Comparison of ENCODE assay signal across 8 mouse cellular contexts in the genomic region with DNA sequence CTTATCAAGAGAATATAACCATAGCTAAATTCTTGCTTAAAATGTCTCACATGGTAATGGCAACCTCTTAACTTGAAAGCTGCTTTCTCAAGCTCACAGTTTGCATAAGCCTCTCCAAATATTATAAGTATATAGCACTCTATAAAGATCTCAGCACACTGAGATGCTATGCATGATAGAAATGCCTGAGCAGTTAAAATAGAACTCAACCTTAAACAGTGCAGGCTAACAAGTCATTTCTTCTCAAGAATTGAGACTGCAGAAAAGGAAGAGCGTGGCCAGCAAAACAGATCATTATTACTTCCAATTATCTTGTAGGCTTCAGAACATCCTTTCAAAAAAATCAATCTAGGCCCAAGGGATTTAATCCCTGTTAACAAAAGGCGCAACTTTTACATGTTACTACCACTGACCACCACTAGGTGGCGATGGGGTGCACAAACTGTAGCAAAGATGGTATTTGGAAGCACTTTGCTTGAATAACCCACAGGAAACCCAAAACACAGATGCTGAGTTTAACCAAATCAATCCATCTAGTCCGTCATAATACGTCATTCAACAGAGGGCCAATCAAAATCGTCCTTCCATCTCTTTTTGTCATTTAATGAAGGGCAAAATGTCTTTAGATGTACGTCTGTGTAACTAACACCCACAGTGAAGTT.
DNase-seq lines count a peak whose midpoint lies in the region; ATAC-seq lines count a peak whose summit lies in the region.

No protein-coding gene starts in this region.

- no peak overlapping the region for H3K27ac ChIP-seq in liver, embryonic 11.5 days (ENCODE audit: low read depth, low read length)

- no peak overlapping the region for H3K4me2 ChIP-seq in liver, embryonic 11.5 days

- no peak overlapping the region for H3K4me3 ChIP-seq in liver, embryonic 11.5 days (ENCODE audit: low read depth, low read length)

- DNase-seq in liver, result peak; percentile 56
- DNase-seq in liver, embryonic 11.5 days (ENCODE audit: low spot score), result no peak
- DNase-seq in MN1 (ENCODE audit: low spot score), result peak; percentile 77
- DNase-seq in cerebellum, postnatal 14 days, result peak; percentile 76 to 81
- peak; percentile 31 to 49 for DNase-seq in left cerebral cortex, postnatal 10 days (ENCODE audit: extremely low spot score in 1 of 2, low spot score in 2 of 2)

- no peaks in the 10 kb centered on the region for H3K27me3 ChIP-seq in liver, embryonic 11.5 days (replicated peaks; ENCODE audit: control insufficient read depth, insufficient read depth, low read length)

- intact Hi-C loops in left cerebral cortex, postnatal 10 days (cut with DNase I), result loop anchor here (1.0 kb wide), 1 partner anchor 117 kb away; a partner anchor contains a TSS

- WGBS in liver, embryonic 11.5 days, result 23% methylated on average over 7 of the region's 7 CpGs

- no peaks in the 10 kb centered on the region for H3K9me3 ChIP-seq in liver, embryonic 11.5 days (ENCODE audit: control insufficient read depth, low read length)

- ATAC-seq in liver, embryonic 11.5 days (replicated peaks; ENCODE audit: low FRiP score), result no peak
- ATAC-seq in granulocyte monocyte progenitor cell, adult 5-6 weeks (replicated peaks; ENCODE audit: poor library complexity, severe bottlenecking), result peak; percentile 79
- 0 out of 2 replicates have a peak, but pooled peaks have one; percentile 43 for ATAC-seq in monocyte, adult 5-6 weeks (replicated peaks; ENCODE audit: insufficient number of reproducible peaks, low FRiP score, low TSS enrichment, poor library complexity, severe bottlenecking)
- ATAC-seq in erythroblast, adult 5-6 weeks (replicated peaks; ENCODE audit: low FRiP score, poor library complexity, severe bottlenecking), result no peak

- no peaks in the 10 kb centered on the region for H3K36me3 ChIP-seq in liver, embryonic 11.5 days (ENCODE audit: control insufficient read depth, insufficient read depth, low read length)

- no peak overlapping the region for H3K9ac ChIP-seq in liver, embryonic 11.5 days (ENCODE audit: low read depth, low read length)

- H3K4me1 ChIP-seq in liver, embryonic 11.5 days (replicated peaks; ENCODE audit: control insufficient read depth, insufficient read depth, low read length), result no peaks in the 10 kb centered on the region

Comparison
In these comparisons a context has a peak if more than half of its experiments do, and no peak if none do; other contexts are left out.
1. ATAC-seq: peak in granulocyte monocyte progenitor cell, adult 5-6 weeks (single experiment) and monocyte, adult 5-6 weeks (single experiment); none in liver, embryonic 11.5 days (single experiment) and erythroblast, adult 5-6 weeks (single experiment).